7 mouse cellular contexts compared by ENCODE assay signal in genomic region chr8:84687705-84688100, GRCm38 (mm10). TPM values are rescaled to one million over a fixed set of nuclear protein-coding genes. Genes with fewer than 3 reads are reported as not detected.
DNase-seq lines count a peak whose midpoint lies in the region; ATAC-seq lines count a peak whose summit lies in the region.

Nacc1 (minus strand) TSS chr8:84687862.

- no peaks in the 10 kb centered on the region; the same call in 1 of the 2 replicates for H3K36me3 ChIP-seq in intestine, embryonic 16.5 days (ENCODE audit: control insufficient read depth, insufficient read depth, low read length)
- H3K36me3 ChIP-seq in midbrain, embryonic 11.5 days (ENCODE audit: control insufficient read depth, insufficient read depth, low read length), result no peaks in the 10 kb centered on the region

- peaks cover 33% of the 10 kb centered on the region for H3K4me1 ChIP-seq in intestine, embryonic 16.5 days (ENCODE audit: control insufficient read depth, insufficient read depth, low read length)
- H3K4me1 ChIP-seq in midbrain, embryonic 11.5 days (ENCODE audit: control insufficient read depth, insufficient read depth, low read length), result peaks cover 27% of the 10 kb centered on the region

- intact Hi-C loops in left cerebral cortex, postnatal 4 days (cut with DNase I), result no loop called here

- ATAC-seq in intestine, embryonic 16.5 days, result peak; percentile 81
- peak; percentile 83 for ATAC-seq in midbrain, embryonic 11.5 days (ENCODE audit: low FRiP score)

- DNase-seq in adrenal gland, adult 2 months, result peak; percentile 93
- DNase-seq in embryo, embryonic 11 days, result peak; percentile 97
- peak in 1 of 2 experiments; percentile 90 for DNase-seq in gastrocnemius, postnatal 4 days (ENCODE audit: low spot score in 2 of 2)
- DNase-seq in left cerebral cortex, postnatal 4 days, result peak; percentile 89
- peak; percentile 96 for DNase-seq in midbrain, embryonic 11.5 days (ENCODE audit: low spot score, missing footprints)
- peak; percentile 78 for DNase-seq in spleen, adult 12 weeks (ENCODE audit: low spot score)

- H3K4me2 ChIP-seq in intestine, embryonic 16.5 days (ENCODE audit: low read depth, low read length), result peak within 1 kb of the TSS; percentile 88
- peak within 1 kb of the TSS; percentile 93 for H3K4me2 ChIP-seq in midbrain, embryonic 11.5 days

- no peaks in the 10 kb centered on the region for H3K9me3 ChIP-seq in intestine, embryonic 16.5 days (ENCODE audit: control insufficient read depth, low read length)
- no peaks in the 10 kb centered on the region for H3K9me3 ChIP-seq in midbrain, embryonic 11.5 days (ENCODE audit: control insufficient read depth, low read length)

- no peaks in the 10 kb centered on the region for H3K27me3 ChIP-seq in intestine, embryonic 16.5 days (replicated peaks; ENCODE audit: control insufficient read depth, insufficient read depth, low read length)
- no peaks in the 10 kb centered on the region for H3K27me3 ChIP-seq in midbrain, embryonic 11.5 days (ENCODE audit: control insufficient read depth, insufficient read depth, low read length)

- peak within 1 kb of the TSS; percentile 100 for H3K4me3 ChIP-seq in intestine, embryonic 16.5 days (ENCODE audit: low read length)
- H3K4me3 ChIP-seq in midbrain, embryonic 11.5 days (ENCODE audit: low read depth, low read length), result peak within 1 kb of the TSS; percentile 100

- peak within 1 kb of the TSS; percentile 96 for H3K27ac ChIP-seq in intestine, embryonic 16.5 days (ENCODE audit: low read length)
- H3K27ac ChIP-seq in midbrain, embryonic 11.5 days (ENCODE audit: low read depth, low read length), result peak within 1 kb of the TSS; percentile 90

- whole genome bisulfite sequencing in intestine, embryonic 16.5 days, result under 1% methylated on average over 37 of the region's 37 CpGs
- WGBS in midbrain, embryonic 11.5 days, result under 1% methylated on average over 35 of the region's 37 CpGs

- H3K9ac ChIP-seq in intestine, embryonic 16.5 days (ENCODE audit: low read depth, low read length), result peak within 1 kb of the TSS; percentile 100
- H3K9ac ChIP-seq in midbrain, embryonic 11.5 days (ENCODE audit: low read length), result peak within 1 kb of the TSS; percentile 100

RNA-seq across cellular contexts. Expression of gene Nacc1, which starts in this region (rescaled TPM):
- total RNA-seq in adrenal gland, adult 2 months (2021), result 10 to 100 TPM; 78.4 to 80.7 TPM
- 98.7 and 120 TPM in 2 replicates for polyA plus RNA-seq in adrenal gland, adult 2 months (2012; rRNA removed)
- 10 to 100 TPM; 44.9 to 45.6 TPM for total RNA-seq in gastrocnemius, postnatal 4 days (2021)
- 11.0 and 14.8 TPM in 2 replicates for polyA plus RNA-seq in intestine, embryonic 16.5 days (2015; fragmentation: Nextera tagmentation; extraction: Ambion mirVana)
- 10 to 100 TPM; 68.4 to 72.1 TPM for total RNA-seq in left cerebral cortex, postnatal 4 days (2021)
- 18.6 and 21.4 TPM in 2 replicates for polyA plus RNA-seq in midbrain, embryonic 11.5 days (2014; fragmentation: Nextera tagmentation; extraction: Ambion mirVana)
